ENCODE assay signal across 8 mouse cellular contexts in the genomic region with DNA sequence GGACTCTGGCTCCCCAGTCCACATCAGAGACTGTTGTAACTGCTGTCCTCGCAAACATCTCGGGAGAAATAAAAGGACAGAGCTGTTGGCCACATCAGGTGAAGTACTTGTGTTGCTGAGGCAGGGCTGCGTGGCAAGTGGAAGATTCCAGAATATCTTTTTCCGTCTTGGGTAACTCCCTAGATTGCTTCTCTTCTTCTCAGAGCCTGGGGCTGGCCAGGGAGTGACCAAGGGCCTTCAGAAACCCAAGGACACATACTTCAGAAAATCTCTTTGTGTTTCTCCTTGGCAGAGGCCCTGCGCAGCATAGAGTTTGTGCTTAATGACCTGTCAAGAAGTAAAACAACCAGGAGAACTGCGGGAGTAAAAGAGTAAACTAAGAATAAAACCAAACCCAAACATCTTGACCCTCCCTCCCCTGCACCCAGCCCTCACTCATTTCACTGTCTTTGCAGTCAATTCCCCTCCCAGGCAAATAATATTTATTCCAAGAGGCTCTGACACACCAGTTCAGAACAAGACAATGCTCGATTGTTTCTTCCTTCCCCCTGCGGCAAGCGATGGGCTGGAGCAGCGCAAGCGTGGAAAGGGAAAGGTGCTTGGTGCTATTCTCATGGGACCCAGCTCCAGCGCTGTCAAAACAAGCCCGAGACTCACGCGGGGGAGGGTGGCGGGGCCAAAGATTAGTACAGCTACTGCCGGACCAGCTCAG.
A peak's percentile ranks its signal among the peaks of the same experiment; 100 is the strongest.
DNase-seq lines count a peak whose midpoint lies in the region; ATAC-seq and TF ChIP-seq lines count a peak whose summit lies in the region.

No protein-coding gene starts in this region.

- 0 out of 2 replicates have a peak, but pooled peaks have one; percentile 19 for ATAC-seq in embryonic facial prominence, embryonic 12.5 days (ENCODE audit: insufficient number of reproducible peaks, insufficient read depth, low FRiP score, low TSS enrichment)
- ATAC-seq in heart, postnatal 0 days (ENCODE audit: insufficient read depth, low read depth), result 0 out of 2 replicates have a peak, but pooled peaks have one; percentile 36
- ATAC-seq in midbrain, embryonic 15.5 days (replicated peaks), result 0 out of 2 replicates have a peak, but pooled peaks have one; percentile 38

- H3K27ac ChIP-seq in CH12.LX (ENCODE audit: insufficient read depth, low read depth), result no peak overlapping the region
- H3K27ac ChIP-seq in embryonic facial prominence, embryonic 12.5 days, result 0 out of 2 replicates have a peak overlapping the region, but pooled peaks have one; percentile 2
- H3K27ac ChIP-seq in heart, postnatal 0 days (ENCODE audit: low read depth), result no peak overlapping the region
- no peak overlapping the region for H3K27ac ChIP-seq in midbrain, embryonic 15.5 days

- TF ChIP-seq POLR2A in CH12.LX (IDR thresholded peaks at IDR 0.05; ENCODE audit: low read depth, low read length), result no peak

- no peak overlapping the region for H3K9ac ChIP-seq in CH12.LX (ENCODE audit: insufficient read depth, low read depth)
- no peak overlapping the region for H3K9ac ChIP-seq in embryonic facial prominence, embryonic 12.5 days
- H3K9ac ChIP-seq in heart, postnatal 0 days (replicated peaks; ENCODE audit: low read depth, low read length), result no peak overlapping the region
- H3K9ac ChIP-seq in midbrain, embryonic 15.5 days, result no peak overlapping the region

- no peaks in the 10 kb centered on the region for H3K27me3 ChIP-seq in CH12.LX (replicated peaks)
- H3K27me3 ChIP-seq in embryonic facial prominence, embryonic 12.5 days, result peaks cover 5% of the 10 kb centered on the region; the same call in 1 of the 2 replicates
- H3K27me3 ChIP-seq in heart, postnatal 0 days (ENCODE audit: control insufficient read depth, insufficient read depth, low read length), result peaks cover 15% of the 10 kb centered on the region; the same call in 1 of the 2 replicates
- no peaks in the 10 kb centered on the region for H3K27me3 ChIP-seq in midbrain, embryonic 15.5 days (replicated peaks)

- no peak for TF ChIP-seq CTCF in CH12.LX (conservative IDR thresholded peaks at IDR 0.05 in 1 of 2, IDR thresholded peaks at IDR 0.05 in 1 of 2; ENCODE audit: low read depth in 2 of 2, low read length in 2 of 2)
- no peak for TF ChIP-seq CTCF in heart, postnatal 0 days (IDR thresholded peaks at IDR 0.05; ENCODE audit: low read depth)

- H3K4me1 ChIP-seq in CH12.LX (ENCODE audit: control insufficient read depth in 1 of 2, insufficient read depth in 2 of 2), result peaks cover 0 to 24% of the 10 kb centered on the region in 2 experiments; a peak in 2 of 4 replicates
- peaks cover 35% of the 10 kb centered on the region for H3K4me1 ChIP-seq in embryonic facial prominence, embryonic 12.5 days
- peaks cover 5% of the 10 kb centered on the region for H3K4me1 ChIP-seq in heart, postnatal 0 days (ENCODE audit: control insufficient read depth, insufficient read depth)
- peaks cover 13% of the 10 kb centered on the region for H3K4me1 ChIP-seq in midbrain, embryonic 15.5 days

- H3K4me2 ChIP-seq in CH12.LX (ENCODE audit: insufficient read depth, low read depth, poor library complexity, severe bottlenecking), result peak overlapping the region; percentile 97
- peak overlapping the region; percentile 42 for H3K4me2 ChIP-seq in embryonic facial prominence, embryonic 12.5 days (replicated peaks)
- peak overlapping the region; percentile 56 for H3K4me2 ChIP-seq in heart, postnatal 0 days (ENCODE audit: low read depth, low read length)
- H3K4me2 ChIP-seq in midbrain, embryonic 15.5 days, result peak overlapping the region; percentile 42

- dilution Hi-C loops in CH12.LX (cut with MboI; ENCODE audit: extremely low pct_ligation_motif_present, extremely low pct_unique_long_range_greater_than_20kb, low sequenced_read_pairs), result no loop called here

- no peak for TF ChIP-seq EP300 in CH12.LX (IDR thresholded peaks at IDR 0.05; ENCODE audit: low read length)
- TF ChIP-seq EP300 in heart, postnatal 0 days (IDR thresholded peaks at IDR 0.05; ENCODE audit: low read depth), result no peak

- no peaks in the 10 kb centered on the region for H3K79me2 ChIP-seq in CH12.LX (replicated peaks; ENCODE audit: control insufficient read depth, extremely low read depth, insufficient read depth, poor library complexity, severe bottlenecking)

- 17% methylated on average over 17 of the region's 17 CpGs for WGBS in embryonic facial prominence, embryonic 12.5 days
- WGBS in heart, postnatal 0 days, result 29% methylated on average over 17 of the region's 17 CpGs
- WGBS in midbrain, embryonic 15.5 days, result 26% methylated on average over 17 of the region's 17 CpGs

- in situ Hi-C loops in CH12.LX (cut with MboI; ENCODE audit: low pct_ligation_motif_present, low pct_unique_long_range_greater_than_20kb, low sequenced_read_pairs), result no loop called here

- no peaks in the 10 kb centered on the region for H3K36me3 ChIP-seq in CH12.LX (replicated peaks in 1 of 2; ENCODE audit: control insufficient read depth in 1 of 2, insufficient read depth in 1 of 2, low read length in 1 of 2)
- H3K36me3 ChIP-seq in embryonic facial prominence, embryonic 12.5 days, result no peaks in the 10 kb centered on the region
- no peaks in the 10 kb centered on the region for H3K36me3 ChIP-seq in heart, postnatal 0 days (replicated peaks; ENCODE audit: control insufficient read depth, insufficient read depth, low read length)
- no peaks in the 10 kb centered on the region for H3K36me3 ChIP-seq in midbrain, embryonic 15.5 days (replicated peaks)

- DNase-seq in CH12.LX (ENCODE audit: extremely low read depth), result peak; percentile 65
- DNase-seq in heart, postnatal 0 days (ENCODE audit: low spot score), result peak; percentile 32
- peak; percentile 70 for DNase-seq in kidney, postnatal 14 days
- DNase-seq in right cerebral cortex, postnatal 36 days (ENCODE audit: low spot score in 2 of 2), result no peak
- no peak for DNase-seq in cerebellum, adult 11-12 months
- DNase-seq in layer of hippocampus, adult 9-10 months (ENCODE audit: low spot score), result no peak

- no peak overlapping the region for H3K4me3 ChIP-seq in CH12.LX (replicated peaks in 1 of 3; ENCODE audit: low read depth in 2 of 3, low read length in 2 of 3, poor library complexity in 1 of 3)
- H3K4me3 ChIP-seq in embryonic facial prominence, embryonic 12.5 days, result 0 out of 2 replicates have a peak overlapping the region, but pooled peaks have one; percentile 20
- peak overlapping the region; percentile 27 for H3K4me3 ChIP-seq in heart, postnatal 0 days (ENCODE audit: low read depth, low read length)
- peak overlapping the region; percentile 17; the same call in 1 of the 2 replicates for H3K4me3 ChIP-seq in midbrain, embryonic 15.5 days

- no peaks in the 10 kb centered on the region for H3K9me3 ChIP-seq in CH12.LX (replicated peaks; ENCODE audit: low read length)
- H3K9me3 ChIP-seq in embryonic facial prominence, embryonic 12.5 days, result no peaks in the 10 kb centered on the region
- no peaks in the 10 kb centered on the region for H3K9me3 ChIP-seq in heart, postnatal 0 days (replicated peaks; ENCODE audit: control insufficient read depth, low read length)
- no peaks in the 10 kb centered on the region for H3K9me3 ChIP-seq in midbrain, embryonic 15.5 days

- TF ChIP-seq RAD21 in CH12.LX (IDR thresholded peaks at IDR 0.05; ENCODE audit: low read depth, low read length), result no peak

TF ChIP-seq in CH12.LX, 34 proteins besides CTCF, POLR2A, EP300 and RAD21:
- TF ChIP-seq MAFK (IDR thresholded peaks at IDR 0.05; ENCODE audit: insufficient replicate concordance, low read length) (no peak), NRF1 (IDR thresholded peaks at IDR 0.05; ENCODE audit: low read depth, low read length) (peak; percentile 62), IRF4 (IDR thresholded peaks at IDR 0.05; ENCODE audit: low read depth, low read length) (peak; percentile 43; the same call in 1 of the 2 replicates), BHLHE40 (IDR thresholded peaks at IDR 0.05; ENCODE audit: low read depth, low read length) (peak; percentile 62), RCOR1 (conservative IDR thresholded peaks at IDR 0.05; ENCODE audit: low read depth, low read length) (no peak)

Comparison
In these comparisons a context has a peak if more than half of its experiments do, and no peak if none do; other contexts are left out.
1. DNase-seq: peak in CH12.LX (single experiment), heart, postnatal 0 days (single experiment) and kidney, postnatal 14 days (single experiment); none in right cerebral cortex, postnatal 36 days (0 of 2), cerebellum, adult 11-12 months (single experiment) and layer of hippocampus, adult 9-10 months (single experiment).
2. H3K4me2 ChIP-seq: peak in every context shown above with its lines; median percentile 97 in CH12.LX; 56 in heart, postnatal 0 days; 42 in embryonic facial prominence, embryonic 12.5 days; 42 in midbrain, embryonic 15.5 days.
3. H3K4me3 ChIP-seq: peak in embryonic facial prominence, embryonic 12.5 days (single experiment), heart, postnatal 0 days (single experiment) and midbrain, embryonic 15.5 days (single experiment); none in CH12.LX (0 of 3).
4. Peak in every context shown above with its lines, with median percentiles within 50 percentile points of each other: ATAC-seq.